Mouse (Mus musculus): ENCODE measurements around the gene Prkacb. TPM values are rescaled to one million over a fixed set of nuclear protein-coding genes. Genes with fewer than 3 reads are reported as not detected.

The Prkacb gene
- polyA plus RNA-seq, 2 experiments = 6.1 to 10.9 TPM

GRCm38 (mm10) chr3:146681696-146682095 lies 131.1 kb downstream of the Prkacb start:
- WGBS (ENCODE audit: insufficient replicate concordance) = 68% methylated on average over 8 of the region's 8 CpGs
- Histone ChIP-seq H3K4me1 (replicated peaks; ENCODE audit: control insufficient read depth in 2 of 2, insufficient read depth in 2 of 2, low read length in 1 of 2) (peaks cover 0 to 11% of the 10 kb centered on the region in 2 experiments; a peak in 2 of 4 replicates), H3K36me3 (replicated peaks; ENCODE audit: control insufficient read depth, insufficient read depth, low read depth) (no peaks in the 10 kb centered on the region), H3K4me3 (ENCODE audit: insufficient read depth in 1 of 2, low read depth in 2 of 2, low read length in 2 of 2) (no peak overlapping the region), H3K27ac (no peak overlapping the region), H3K27me3 (ENCODE audit: control insufficient read depth, insufficient read depth, low read length) (peaks cover 17% of the 10 kb centered on the region), H3K9me3 (ENCODE audit: control insufficient read depth, low read length) (no peaks in the 10 kb centered on the region), H3K4me2 (ENCODE audit: low read depth) (no peak overlapping the region), H3K9ac (replicated peaks) (no peak overlapping the region)
- TF ChIP-seq EP300 (IDR thresholded peaks at IDR 0.05; ENCODE audit: low read depth) (no peak), CTCF (IDR thresholded peaks at IDR 0.05; ENCODE audit: low read depth) (no peak)
- ATAC-seq (ENCODE audit: insufficient read depth) (no peak), DNase-seq (ENCODE audit: low read depth in 3 of 3, low spot score in 3 of 3) (no peak)

- no peak for TF ChIP-seq EP300 (IDR thresholded peaks at IDR 0.05; ENCODE audit: low read depth)
- TF ChIP-seq CTCF (IDR thresholded peaks at IDR 0.05; ENCODE audit: low read depth) = no peak
- Histone ChIP-seq H3K4me3 (ENCODE audit: insufficient read depth in 1 of 2, low read depth in 2 of 2, low read length in 2 of 2) (no peak overlapping the region), H3K9ac (replicated peaks) (no peak overlapping the region), H3K27me3 (ENCODE audit: control insufficient read depth, insufficient read depth, low read length) (peaks cover 14% of the 10 kb centered on the region), H3K4me2 (ENCODE audit: low read depth) (no peak overlapping the region), H3K4me1 (replicated peaks; ENCODE audit: control insufficient read depth in 2 of 2, insufficient read depth in 2 of 2, low read length in 1 of 2) (peaks cover 0 to 3% of the 10 kb centered on the region in 2 experiments; a peak in 2 of 4 replicates), H3K27ac (no peak overlapping the region), H3K9me3 (ENCODE audit: control insufficient read depth, low read length) (no peaks in the 10 kb centered on the region), H3K36me3 (replicated peaks; ENCODE audit: control insufficient read depth, insufficient read depth, low read depth) (no peaks in the 10 kb centered on the region)
- ATAC-seq (ENCODE audit: insufficient read depth) = no peak
- 84% methylated on average over 13 of the region's 13 CpGs for WGBS (ENCODE audit: insufficient replicate concordance)
- no peak for DNase-seq (ENCODE audit: low read depth in 3 of 3, low spot score in 3 of 3)
Measured at GRCm38 (mm10) chr3:146680625-146681024, 132.2 kb downstream of the Prkacb start.

GRCm38 (mm10) chr3:146679646-146680045 lies 133.1 kb downstream of the Prkacb start:
- 75% methylated on average over 16 of the region's 16 CpGs for WGBS (ENCODE audit: insufficient replicate concordance)

More at GRCm38 (mm10) chr3:146679646-146680045, 133.1 kb downstream of the Prkacb start:
- TF ChIP-seq CTCF (IDR thresholded peaks at IDR 0.05; ENCODE audit: low read depth) (no peak), EP300 (IDR thresholded peaks at IDR 0.05; ENCODE audit: low read depth) (no peak)
- Histone ChIP-seq H3K4me2 (ENCODE audit: low read depth) (no peak overlapping the region), H3K27ac (no peak overlapping the region), H3K27me3 (ENCODE audit: control insufficient read depth, insufficient read depth, low read length) (peaks cover 5% of the 10 kb centered on the region), H3K36me3 (replicated peaks; ENCODE audit: control insufficient read depth, insufficient read depth, low read depth) (no peaks in the 10 kb centered on the region), H3K4me1 (replicated peaks; ENCODE audit: control insufficient read depth in 2 of 2, insufficient read depth in 2 of 2, low read length in 1 of 2) (peaks cover 0 to 3% of the 10 kb centered on the region in 2 experiments; a peak in 2 of 4 replicates), H3K9me3 (ENCODE audit: control insufficient read depth, low read length) (no peaks in the 10 kb centered on the region), H3K4me3 (ENCODE audit: insufficient read depth in 1 of 2, low read depth in 2 of 2, low read length in 2 of 2) (no peak overlapping the region), H3K9ac (replicated peaks) (no peak overlapping the region)
- no peak for ATAC-seq (ENCODE audit: insufficient read depth)
- DNase-seq (ENCODE audit: low read depth in 3 of 3, low spot score in 3 of 3) = no peak

Other genes with a start within 250 kb of the Prkacb start
- gene Uox, start 242.6 kb downstream of the Prkacb start, polyA plus RNA-seq (2012; rRNA removed) = 2.5 and 4.3 TPM in 2 replicates
- 6.4 and 7.1 TPM in 2 replicates for gene Uox, start 242.6 kb downstream of the Prkacb start, polyA plus RNA-seq (2014; fragmentation: Nextera tagmentation; extraction: Ambion mirVana)
- gene Dnase2b, start 197.4 kb downstream of the Prkacb start, polyA plus RNA-seq (2012; rRNA removed) = 0.45 and 0.52 TPM in 2 replicates
- 1.4 TPM in 2 replicates for gene Dnase2b, start 197.4 kb downstream of the Prkacb start, polyA plus RNA-seq (2014; fragmentation: Nextera tagmentation; extraction: Ambion mirVana)
- not detected in 2 replicates for gene 4930503B20Rik, start 161.7 kb downstream of the Prkacb start, polyA plus RNA-seq (2012; rRNA removed)
- gene 4930503B20Rik, start 161.7 kb downstream of the Prkacb start, polyA plus RNA-seq (2014; fragmentation: Nextera tagmentation; extraction: Ambion mirVana) = not detected in 2 replicates
- 0.06 and 0.27 TPM in 2 replicates for gene Samd13, start 127.4 kb downstream of the Prkacb start, polyA plus RNA-seq (2012; rRNA removed)
- 0.15 TPM in 1 of 2 replicates, not detected in the other for gene Samd13, start 127.4 kb downstream of the Prkacb start, polyA plus RNA-seq (2014; fragmentation: Nextera tagmentation; extraction: Ambion mirVana)
- 0.23 and 0.34 TPM in 2 replicates for gene Ttll7, start 39.4 kb upstream of the Prkacb start, polyA plus RNA-seq (2012; rRNA removed)
- 0.47 and 0.48 TPM in 2 replicates for gene Ttll7, start 39.4 kb upstream of the Prkacb start, polyA plus RNA-seq (2014; fragmentation: Nextera tagmentation; extraction: Ambion mirVana)

Data from liver, embryonic 14.5 days (tissue).